Mouse (Mus musculus): ENCODE results near the gene Sync. TPM values are rescaled to one million over a fixed set of nuclear protein-coding genes. Genes with fewer than 3 reads are reported as not detected.

Sync gene
- polyA plus RNA-seq, 1 experiment, result 15.0 TPM

DNA sequence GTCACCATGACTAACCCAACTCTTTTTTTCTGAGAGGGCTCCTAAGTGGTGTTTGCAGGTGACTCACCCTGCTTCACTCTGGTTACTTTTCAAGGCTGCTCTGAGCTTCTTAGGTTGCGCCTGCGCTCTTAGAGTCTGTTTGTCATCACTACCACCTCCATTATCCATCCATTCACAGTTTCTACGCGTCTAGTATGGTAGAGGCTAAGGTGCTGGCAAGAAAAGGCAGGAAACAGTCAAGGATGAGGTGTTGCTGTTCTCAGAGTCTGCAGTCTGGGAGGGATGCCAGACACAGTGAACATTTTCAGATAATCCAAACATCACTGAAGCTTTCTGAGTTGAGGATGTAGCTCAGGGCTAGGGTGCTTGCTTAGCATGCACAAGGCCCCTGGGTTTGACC, 10.3 kb downstream of the Sync start:
- no peaks in the 10 kb centered on the region for H3K27me3 ChIP-seq (ENCODE audit: control insufficient read depth, insufficient read depth, insufficient read length)
- peaks cover 16% of the 10 kb centered on the region for H3K36me3 ChIP-seq (ENCODE audit: control insufficient read depth, insufficient read depth)
- no peak overlapping the region for H3ac ChIP-seq (ENCODE audit: control insufficient read depth, insufficient read length, low read depth)
- H3K79me2 ChIP-seq (ENCODE audit: control insufficient read depth, insufficient read depth), result peaks cover 4% of the 10 kb centered on the region
- TF ChIP-seq MYOD1 (IDR thresholded peaks at IDR 0.05; ENCODE audit: control insufficient read depth, insufficient read length, low read depth) (no peak), MYOG (IDR thresholded peaks at IDR 0.05; ENCODE audit: control insufficient read depth, extremely low read depth, insufficient read length) (no peak), FOSL1 (IDR thresholded peaks at IDR 0.05; ENCODE audit: insufficient read depth, low read length, poor library complexity, severe bottlenecking) (no peak), CEBPB (IDR thresholded peaks at IDR 0.05; ENCODE audit: low read depth) (no peak), CTCF (IDR thresholded peaks at IDR 0.05; ENCODE audit: control insufficient read depth, insufficient read depth, insufficient read length) (no peak), MAX (IDR thresholded peaks at IDR 0.05) (no peak)
- H3K79me3 ChIP-seq (ENCODE audit: low read depth), result peaks cover 1% of the 10 kb centered on the region
- H3K4me3 ChIP-seq (ENCODE audit: insufficient read depth, poor library complexity, severe bottlenecking), result no peak overlapping the region

DNA sequence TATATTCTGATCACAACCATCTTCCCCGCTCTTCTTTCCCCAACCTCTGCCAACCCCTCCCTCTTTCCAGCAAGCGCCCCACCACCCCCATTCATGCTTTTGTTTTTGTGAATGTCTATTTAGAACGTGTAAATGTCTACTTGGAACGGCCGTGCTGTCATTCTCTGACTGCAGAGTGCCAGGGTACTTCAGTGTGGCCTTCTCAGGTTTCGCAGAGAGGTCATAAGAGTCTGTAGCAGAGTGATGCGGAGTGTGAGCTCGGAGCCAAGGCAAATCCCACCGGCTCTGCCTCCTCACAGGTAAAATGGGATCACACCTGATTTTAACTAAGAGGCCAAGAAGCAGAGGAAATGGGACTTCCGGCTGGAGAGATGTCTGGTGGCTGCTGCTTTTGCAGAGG, 11.7 kb downstream of the Sync start:
- H3K36me3 ChIP-seq (ENCODE audit: control insufficient read depth, insufficient read depth), result peaks cover 18% of the 10 kb centered on the region
- no peak overlapping the region for H3ac ChIP-seq (ENCODE audit: control insufficient read depth, insufficient read length, low read depth)
- no peak for TF ChIP-seq MAX (IDR thresholded peaks at IDR 0.05)
- no peak for TF ChIP-seq USF1 (IDR thresholded peaks at IDR 0.05; ENCODE audit: low read depth)
- TF ChIP-seq CEBPB (IDR thresholded peaks at IDR 0.05; ENCODE audit: low read depth), result no peak
- TF ChIP-seq MYOD1 (IDR thresholded peaks at IDR 0.05; ENCODE audit: control insufficient read depth, insufficient read length, low read depth), result no peak
- TF ChIP-seq MYOG (IDR thresholded peaks at IDR 0.05; ENCODE audit: control insufficient read depth, extremely low read depth, insufficient read length), result no peak
- H3K27me3 ChIP-seq (ENCODE audit: control insufficient read depth, insufficient read depth, insufficient read length), result no peaks in the 10 kb centered on the region
- peaks cover 1% of the 10 kb centered on the region for H3K79me3 ChIP-seq (ENCODE audit: low read depth)
- H3K4me3 ChIP-seq (ENCODE audit: insufficient read depth, poor library complexity, severe bottlenecking), result no peak overlapping the region
- peaks cover 4% of the 10 kb centered on the region for H3K79me2 ChIP-seq (ENCODE audit: control insufficient read depth, insufficient read depth)

DNA sequence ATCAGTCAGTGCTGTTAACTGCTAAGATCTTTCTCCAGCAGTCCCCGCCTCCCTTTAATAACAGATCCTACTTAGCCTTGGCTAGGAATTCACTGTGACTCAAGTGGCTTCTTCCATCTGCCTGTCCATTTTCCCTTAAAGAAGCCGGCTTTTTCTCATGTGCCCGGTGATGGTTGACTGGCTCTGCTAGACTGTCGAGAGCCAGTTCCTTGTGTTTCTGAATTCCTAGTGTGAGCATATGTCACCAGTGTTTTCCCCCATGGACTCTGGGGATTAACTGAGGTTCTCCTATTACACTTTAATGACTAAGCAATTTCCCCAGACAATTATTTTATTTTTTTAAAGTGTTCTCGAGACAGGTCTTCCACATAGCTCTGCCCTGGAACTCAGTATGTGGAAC, 16.0 kb downstream of the Sync start:
- Histone ChIP-seq H3ac (ENCODE audit: control insufficient read depth, insufficient read length, low read depth) (no peak overlapping the region), H3K79me2 (ENCODE audit: control insufficient read depth, insufficient read depth) (peaks cover 1% of the 10 kb centered on the region), H3K4me3 (ENCODE audit: insufficient read depth, poor library complexity, severe bottlenecking) (no peak overlapping the region), H3K79me3 (ENCODE audit: low read depth) (peaks cover 1% of the 10 kb centered on the region), H3K27me3 (ENCODE audit: control insufficient read depth, insufficient read depth, insufficient read length) (no peaks in the 10 kb centered on the region), H3K36me3 (ENCODE audit: control insufficient read depth, insufficient read depth) (peaks cover 53% of the 10 kb centered on the region)
- TF ChIP-seq MYOD1 (IDR thresholded peaks at IDR 0.05; ENCODE audit: control insufficient read depth, insufficient read length, low read depth) (no peak), USF1 (IDR thresholded peaks at IDR 0.05; ENCODE audit: low read depth) (no peak), MAX (IDR thresholded peaks at IDR 0.05) (no peak), FOSL1 (IDR thresholded peaks at IDR 0.05; ENCODE audit: insufficient read depth, low read length, poor library complexity, severe bottlenecking) (no peak), CTCF (IDR thresholded peaks at IDR 0.05; ENCODE audit: control insufficient read depth, insufficient read depth, insufficient read length) (no peak), MYOG (IDR thresholded peaks at IDR 0.05; ENCODE audit: control insufficient read depth, extremely low read depth, insufficient read length) (no peak), CEBPB (IDR thresholded peaks at IDR 0.05; ENCODE audit: low read depth) (no peak)

DNA sequence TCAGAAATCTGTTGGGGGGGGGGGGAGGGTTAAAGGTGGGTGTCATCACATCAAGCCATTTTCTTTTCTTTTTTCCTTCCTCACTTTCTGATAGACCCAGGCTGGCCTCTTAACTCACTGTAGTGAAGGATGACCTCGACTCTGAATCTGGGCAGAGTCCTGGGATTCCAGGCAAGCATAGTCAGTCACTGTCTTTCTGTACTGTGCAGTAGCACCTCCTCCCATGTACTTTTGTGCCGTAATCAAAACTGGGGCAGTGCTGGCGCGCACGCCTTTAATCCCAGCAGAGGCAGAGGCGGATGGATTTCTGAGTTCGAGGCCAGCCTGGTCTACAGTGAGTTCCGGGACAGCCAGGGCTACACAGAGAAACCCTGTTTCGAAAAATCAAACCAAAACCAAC, 16.4 kb downstream of the Sync start:
- Histone ChIP-seq H3K79me3 (ENCODE audit: low read depth) (peaks cover under 1% of the 10 kb centered on the region), H3ac (ENCODE audit: control insufficient read depth, insufficient read length, low read depth) (no peak overlapping the region), H3K79me2 (ENCODE audit: control insufficient read depth, insufficient read depth) (peaks cover 5% of the 10 kb centered on the region), H3K4me3 (ENCODE audit: insufficient read depth, poor library complexity, severe bottlenecking) (no peak overlapping the region), H3K27me3 (ENCODE audit: control insufficient read depth, insufficient read depth, insufficient read length) (no peaks in the 10 kb centered on the region), H3K36me3 (ENCODE audit: control insufficient read depth, insufficient read depth) (peaks cover 57% of the 10 kb centered on the region)
- TF ChIP-seq USF1 (IDR thresholded peaks at IDR 0.05; ENCODE audit: low read depth) (no peak), CEBPB (IDR thresholded peaks at IDR 0.05; ENCODE audit: low read depth) (no peak), MYOG (IDR thresholded peaks at IDR 0.05; ENCODE audit: control insufficient read depth, extremely low read depth, insufficient read length) (no peak), CTCF (IDR thresholded peaks at IDR 0.05; ENCODE audit: control insufficient read depth, insufficient read depth, insufficient read length) (no peak), MYOD1 (IDR thresholded peaks at IDR 0.05; ENCODE audit: control insufficient read depth, insufficient read length, low read depth) (no peak), MAX (IDR thresholded peaks at IDR 0.05) (no peak), FOSL1 (IDR thresholded peaks at IDR 0.05; ENCODE audit: insufficient read depth, low read length, poor library complexity, severe bottlenecking) (no peak)

DNA sequence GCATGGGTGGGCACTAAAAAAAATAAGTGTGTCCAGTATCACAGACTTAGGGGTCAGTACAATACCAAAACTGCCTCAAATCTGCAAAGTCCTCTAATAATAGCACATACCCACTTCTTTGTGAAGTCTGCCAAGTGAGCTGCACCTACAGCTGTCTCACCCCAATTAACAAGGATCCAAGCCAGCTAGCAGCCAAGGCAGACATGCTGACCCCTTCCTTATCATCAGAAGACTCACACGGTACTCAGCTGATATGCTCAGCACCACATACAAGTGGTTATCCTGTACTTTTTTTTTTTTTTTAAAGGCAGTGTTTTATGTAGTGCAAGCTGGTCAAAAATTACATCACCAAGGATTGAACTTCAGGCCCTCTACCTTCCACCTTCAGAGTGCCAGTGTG, 16.9 kb downstream of the Sync start:
- H3K79me2 ChIP-seq (ENCODE audit: control insufficient read depth, insufficient read depth), result peaks cover 5% of the 10 kb centered on the region
- no peak overlapping the region for H3K4me3 ChIP-seq (ENCODE audit: insufficient read depth, poor library complexity, severe bottlenecking)
- H3ac ChIP-seq (ENCODE audit: control insufficient read depth, insufficient read length, low read depth), result no peak overlapping the region
- H3K27me3 ChIP-seq (ENCODE audit: control insufficient read depth, insufficient read depth, insufficient read length), result no peaks in the 10 kb centered on the region
- no peaks in the 10 kb centered on the region for H3K79me3 ChIP-seq (ENCODE audit: low read depth)
- TF ChIP-seq FOSL1 (IDR thresholded peaks at IDR 0.05; ENCODE audit: insufficient read depth, low read length, poor library complexity, severe bottlenecking) (no peak), MAX (IDR thresholded peaks at IDR 0.05) (no peak), MYOD1 (IDR thresholded peaks at IDR 0.05; ENCODE audit: control insufficient read depth, insufficient read length, low read depth) (no peak), USF1 (IDR thresholded peaks at IDR 0.05; ENCODE audit: low read depth) (no peak)
- peaks cover 60% of the 10 kb centered on the region for H3K36me3 ChIP-seq (ENCODE audit: control insufficient read depth, insufficient read depth)

DNA sequence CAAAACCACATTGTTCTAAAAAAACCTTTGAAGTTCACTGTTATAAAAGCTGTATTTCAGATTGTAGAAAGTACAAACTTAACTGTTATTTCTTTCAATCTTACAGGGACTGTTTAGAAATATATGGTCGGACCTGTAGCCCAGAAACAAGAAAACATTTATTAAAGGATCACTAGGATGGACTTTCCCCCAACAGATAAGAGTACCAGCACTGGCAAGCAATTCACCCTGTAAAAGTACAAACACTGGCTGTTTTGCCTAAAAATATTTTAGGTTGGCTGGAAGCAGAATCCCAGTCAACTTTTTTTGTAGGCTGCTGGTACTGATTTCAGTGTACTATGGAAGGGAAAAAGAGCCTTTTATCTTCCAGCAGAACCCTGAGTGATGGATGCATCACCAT, 20.5 kb downstream of the Sync start:
- H3K4me3 ChIP-seq (ENCODE audit: insufficient read depth, poor library complexity, severe bottlenecking), result no peak overlapping the region
- peaks cover 36% of the 10 kb centered on the region for H3K79me2 ChIP-seq (ENCODE audit: control insufficient read depth, insufficient read depth)
- peaks cover 84% of the 10 kb centered on the region for H3K36me3 ChIP-seq (ENCODE audit: control insufficient read depth, insufficient read depth)
- no peak for TF ChIP-seq USF1 (IDR thresholded peaks at IDR 0.05; ENCODE audit: low read depth)
- H3ac ChIP-seq (ENCODE audit: control insufficient read depth, insufficient read length, low read depth), result no peak overlapping the region
- peaks cover 17% of the 10 kb centered on the region for H3K79me3 ChIP-seq (ENCODE audit: low read depth)
- H3K27me3 ChIP-seq (ENCODE audit: control insufficient read depth, insufficient read depth, insufficient read length), result no peaks in the 10 kb centered on the region
